Mouse (Mus musculus) limb, embryonic 14.5 days (tissue): Measurements from ENCODE around the gene Atp2b2. TPM values are rescaled to one million over a fixed set of nuclear protein-coding genes. Genes with fewer than 3 reads are reported as not detected.

ENCODE experiments used
- ATAC-seq: fragments of 200-750 bp; cut with Nextera tagmentation; 2 replicates; pipeline ENCODE4 v1.8.0; 2017; ENCODE audit warnings: low read depth, moderate number of reproducible peaks, moderate TSS enrichment; ENCODE audit not compliant: low FRiP score
- DNase-seq: peaks from one replicate; pipeline ENCODE4 v3.0.0-alpha.2; 2015; ENCODE audit warnings: low spot score
- H3K27ac ChIP-seq: fragments of 300-500 bp; sonication (generic); replicated peaks from 2 replicates; pipeline ENCODE4 v1.5.1; 2014; ENCODE audit warnings: low read depth, mild to moderate bottlenecking, low read length, moderate library complexity, mixed read lengths
- H3K27me3 ChIP-seq: fragments of 300-500 bp; sonication (generic); 2 replicates; pipeline ENCODE4 v1.6.1; 2014; ENCODE audit warnings: low read length, mixed read lengths; ENCODE audit not compliant: control insufficient read depth, insufficient read depth
- H3K36me3 ChIP-seq: fragments of 300-500 bp; sonication (generic); 2 replicates; pipeline ENCODE4 v1.6.1; 2014; ENCODE audit warnings: mild to moderate bottlenecking, low read length, moderate library complexity, mixed read lengths; ENCODE audit not compliant: control insufficient read depth, insufficient read depth
- H3K4me1 ChIP-seq: fragments of 300-500 bp; sonication (generic); 2 replicates; pipeline ENCODE4 v1.6.1; 2014; ENCODE audit warnings: antibody characterized with exemption, low read length, mixed read lengths; ENCODE audit not compliant: control insufficient read depth, insufficient read depth
- H3K4me2 ChIP-seq: fragments of 300-500 bp; sonication (generic); replicated peaks from 2 replicates; pipeline ENCODE4 v1.6.1; 2014; ENCODE audit warnings: low read depth, mild to moderate bottlenecking, low read length, moderate library complexity; ENCODE audit not compliant: severe bottlenecking
- H3K4me3 ChIP-seq: fragments of 300-500 bp; sonication (generic); replicated peaks from 2 replicates; pipeline ENCODE4 v1.5.1; 2014; ENCODE audit warnings: low read length
- H3K9ac ChIP-seq: fragments of 300-500 bp; sonication (generic); 2 replicates; pipeline ENCODE4 v1.6.1; 2014; ENCODE audit warnings: mild to moderate bottlenecking, low read depth, low read length, moderate library complexity; ENCODE audit not compliant: severe bottlenecking
- H3K9me3 ChIP-seq: fragments of 300-500 bp; sonication (generic); 2 replicates; pipeline ENCODE4 v1.6.1; 2016; ENCODE audit warnings: low read length; ENCODE audit not compliant: control insufficient read depth
- POLR2A ChIP-seq: fragments of 200-500 bp; IDR thresholded peaks from 2 replicates; pipeline ENCODE4 v1.8.0; 2012; ENCODE audit warnings: inconsistent platforms, mild to moderate bottlenecking, moderate library complexity, borderline replicate concordance; ENCODE audit not compliant: insufficient read depth, insufficient read length; ENCODE audit errors: extremely low read depth
- WGBS: fragments of 180-500 bp; shearing (Covaris S2); extraction: QIAGEN DNeasy Blood & Tissue Kit; methylation state at CpG from one replicate; pipeline ENCODE4 v1.1.7; 2014; 5-methylcytosine and 5-hydroxymethylcytosine counted together
- polyA plus RNA-seq, 2 experiments: library from polyadenylated mRNA; depleted of rRNA in 1 of 2; stranded (reverse) in 1 of 2; unstranded in 1 of 2; fragments of >200 nt; fragmentation: Nextera tagmentation in 1 of 2; extraction: Ambion mirVana in 1 of 2; gene quantifications; 2 replicates each; pipeline versions ENCODE4 v1.2.1 to v1.2.3; 2012 to 2014

Gene Atp2b2
- polyA plus RNA-seq, 2 experiments, result 0.09 to 0.11 TPM

DNA sequence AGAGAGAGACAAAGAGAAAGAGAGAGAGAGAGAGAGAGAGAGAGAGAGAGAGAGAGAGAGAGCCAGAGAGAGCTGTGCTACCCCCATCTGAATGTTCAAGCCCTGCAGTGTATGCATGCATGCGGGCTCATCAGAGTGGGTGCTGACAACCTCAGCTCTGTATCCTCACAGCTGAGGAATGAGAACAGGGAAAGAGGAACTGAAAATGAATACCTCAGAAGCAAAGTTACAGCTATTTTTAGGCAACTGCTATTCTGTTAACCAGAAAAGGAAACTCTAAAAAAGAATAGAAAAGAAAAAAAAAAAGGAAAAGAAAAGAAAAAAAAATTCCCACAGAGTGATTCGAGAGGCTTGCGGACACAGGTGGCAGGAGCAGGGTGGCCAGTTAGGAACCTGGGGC lies 192.6 kb downstream of the Atp2b2 start:
- Histone ChIP-seq H3K9me3 (no peaks in the 10 kb centered on the region), H3K4me1 (no peaks in the 10 kb centered on the region), H3K9ac (no peak overlapping the region), H3K4me3 (no peak overlapping the region), H3K27ac (no peak overlapping the region), H3K36me3 (no peaks in the 10 kb centered on the region), H3K4me2 (no peak overlapping the region), H3K27me3 (no peaks in the 10 kb centered on the region)
- DNase-seq (no peak), ATAC-seq (no peak)
- 91% methylated on average over 3 of the region's 3 CpGs for WGBS
- no peak for TF ChIP-seq POLR2A

DNA sequence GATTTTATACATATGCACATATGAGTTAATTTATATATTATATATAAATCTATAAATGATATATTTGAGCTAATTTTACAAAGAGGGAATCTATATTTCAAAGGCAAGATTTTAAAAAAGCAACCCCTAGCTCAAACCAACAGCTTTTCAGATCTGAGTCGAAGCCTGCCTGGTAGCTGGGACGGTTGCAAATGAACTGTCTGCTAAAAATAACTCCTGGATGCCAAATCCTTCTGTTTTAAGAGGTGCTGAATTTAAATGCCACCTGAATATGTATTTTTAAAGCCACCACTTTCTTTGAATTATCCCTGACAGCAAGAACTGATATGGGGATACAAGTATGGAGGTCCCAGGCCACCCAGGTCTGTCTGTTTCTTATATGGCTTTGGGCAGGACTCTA lies 193.8 kb downstream of the Atp2b2 start:
- H3K4me2 ChIP-seq, result no peak overlapping the region
- no peak overlapping the region for H3K4me3 ChIP-seq
- WGBS, result 65% methylated on average over 2 of the region's 2 CpGs
- H3K9me3 ChIP-seq, result no peaks in the 10 kb centered on the region
- H3K4me1 ChIP-seq, result no peaks in the 10 kb centered on the region
- ATAC-seq, result no peak
- H3K27me3 ChIP-seq, result no peaks in the 10 kb centered on the region
- no peaks in the 10 kb centered on the region for H3K36me3 ChIP-seq
- no peak overlapping the region for H3K9ac ChIP-seq
- H3K27ac ChIP-seq, result no peak overlapping the region
- no peak for TF ChIP-seq POLR2A
- no peak for DNase-seq

GRCm38 (mm10) chr6:113847092-113847491 lies 195.3 kb downstream of the Atp2b2 start:
- Histone ChIP-seq H3K4me1 (no peaks in the 10 kb centered on the region), H3K27me3 (no peaks in the 10 kb centered on the region), H3K9me3 (no peaks in the 10 kb centered on the region), H3K36me3 (no peaks in the 10 kb centered on the region), H3K27ac (no peak overlapping the region), H3K4me3 (no peak overlapping the region), H3K9ac (no peak overlapping the region), H3K4me2 (no peak overlapping the region)
- WGBS, result 81% methylated on average over 2 of the region's 2 CpGs
- no peak for DNase-seq
- ATAC-seq, result no peak
- TF ChIP-seq POLR2A, result no peak

GRCm38 (mm10) chr6:113843248-113843647 lies 199.2 kb downstream of the Atp2b2 start:
- no peak overlapping the region for H3K4me3 ChIP-seq
- H3K9ac ChIP-seq, result no peak overlapping the region
- WGBS, result 11% methylated on average over 3 of the region's 3 CpGs
- no peak overlapping the region for H3K27ac ChIP-seq
- no peaks in the 10 kb centered on the region for H3K9me3 ChIP-seq
- no peak overlapping the region for H3K4me2 ChIP-seq
- no peak for TF ChIP-seq POLR2A
- DNase-seq (peak; percentile 19), ATAC-seq (no peak)
- no peaks in the 10 kb centered on the region for H3K27me3 ChIP-seq
- H3K4me1 ChIP-seq, result no peaks in the 10 kb centered on the region
- H3K36me3 ChIP-seq, result no peaks in the 10 kb centered on the region

GRCm38 (mm10) chr6:113838493-113838892 lies 203.9 kb downstream of the Atp2b2 start:
- DNase-seq, result no peak
- Histone ChIP-seq H3K27me3 (no peaks in the 10 kb centered on the region), H3K4me2 (no peak overlapping the region), H3K36me3 (no peaks in the 10 kb centered on the region), H3K4me1 (no peaks in the 10 kb centered on the region), H3K9ac (no peak overlapping the region), H3K27ac (no peak overlapping the region), H3K9me3 (no peaks in the 10 kb centered on the region), H3K4me3 (no peak overlapping the region)
- TF ChIP-seq POLR2A, result no peak
- ATAC-seq, result no peak
- 31% methylated on average over 1 of the region's 1 CpGs for WGBS

DNA sequence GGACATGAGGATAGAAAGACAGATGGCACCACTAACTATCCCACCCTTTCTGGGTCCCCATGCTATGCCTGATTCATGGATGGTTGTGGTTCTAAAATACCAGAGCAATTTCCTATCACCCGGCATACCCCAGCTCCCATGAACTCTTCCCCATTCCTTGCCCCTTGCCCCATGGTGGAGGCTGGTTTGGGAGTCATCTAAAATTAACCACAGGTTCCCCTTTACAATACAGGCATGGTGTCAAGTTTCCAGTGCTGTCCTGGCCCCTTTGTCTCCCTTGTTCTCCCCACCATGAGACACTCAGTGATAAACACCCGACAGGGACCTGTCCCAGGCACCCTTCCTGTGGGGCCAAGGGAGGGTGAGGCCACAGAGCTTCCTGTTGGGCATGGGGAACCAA lies 204.7 kb downstream of the Atp2b2 start:
- no peak for DNase-seq
- no peak overlapping the region for H3K27ac ChIP-seq
- 66% methylated on average over 2 of the region's 2 CpGs for WGBS
- TF ChIP-seq POLR2A, result no peak
- H3K9me3 ChIP-seq, result no peaks in the 10 kb centered on the region
- H3K36me3 ChIP-seq, result no peaks in the 10 kb centered on the region
- no peaks in the 10 kb centered on the region for H3K27me3 ChIP-seq
- H3K4me2 ChIP-seq, result no peak overlapping the region
- H3K4me1 ChIP-seq, result no peaks in the 10 kb centered on the region
- no peak overlapping the region for H3K4me3 ChIP-seq
- ATAC-seq, result no peak
- H3K9ac ChIP-seq, result no peak overlapping the region
